Mouse (Mus musculus) liver, embryonic 13.5 days (tissue): ENCODE results near the gene Syt14. TPM values are rescaled to one million over a fixed set of nuclear protein-coding genes. Genes with fewer than 3 reads are reported as not detected.

Source experiments
- ATAC-seq: fragments of 200-750 bp; cut with Nextera tagmentation; 2 replicates; pipeline ENCODE4 v1.8.0; 2017; ENCODE audit warnings: low read depth, mild to moderate bottlenecking, moderate number of reproducible peaks, moderate library complexity
- DNase-seq: peaks from one replicate; pipeline ENCODE4 v3.0.0; 2022
- H3K27ac ChIP-seq: fragments of 300-500 bp; sonication (generic); 2 replicates; pipeline ENCODE4 v1.5.1; 2015; ENCODE audit warnings: moderate library complexity, mild to moderate bottlenecking, inconsistent platforms
- H3K27me3 ChIP-seq: fragments of 300-500 bp; sonication (generic); 2 replicates; pipeline ENCODE4 v1.6.1; 2015; ENCODE audit warnings: mild to moderate bottlenecking, inconsistent platforms
- H3K36me3 ChIP-seq: fragments of 300-500 bp; sonication (generic); 2 replicates; pipeline ENCODE4 v1.6.1; 2015; ENCODE audit warnings: mild to moderate bottlenecking, inconsistent platforms
- H3K4me1 ChIP-seq: fragments of 300-500 bp; sonication (generic); replicated peaks from 2 replicates; pipeline ENCODE4 v1.6.1; 2015; ENCODE audit warnings: inconsistent platforms
- H3K4me2 ChIP-seq: fragments of 300-500 bp; sonication (generic); 2 replicates; pipeline ENCODE4 v1.6.1; 2015; ENCODE audit warnings: inconsistent platforms, mild to moderate bottlenecking, moderate library complexity
- H3K4me3 ChIP-seq: fragments of 300-500 bp; sonication (generic); replicated peaks from 2 replicates; pipeline ENCODE4 v1.5.1; 2015; ENCODE audit warnings: mild to moderate bottlenecking, inconsistent platforms
- H3K9ac ChIP-seq: fragments of 300-500 bp; sonication (generic); 2 replicates; pipeline ENCODE4 v1.6.1; 2015; ENCODE audit warnings: mild to moderate bottlenecking, inconsistent platforms
- H3K9me3 ChIP-seq: fragments of 300-500 bp; sonication (generic); replicated peaks from 2 replicates; pipeline ENCODE4 v1.6.1; 2016; ENCODE audit warnings: inconsistent platforms
- WGBS: fragments of 180-500 bp; shearing (Covaris S2); methylation state at CpG from one replicate; pipeline ENCODE4 v1.1.7; 2015; ENCODE audit not compliant: insufficient replicate concordance; 5-methylcytosine and 5-hydroxymethylcytosine counted together
- polyA plus RNA-seq: library from polyadenylated mRNA; unstranded; fragments of >200 nt; fragmentation: Nextera tagmentation; extraction: Ambion mirVana; gene quantifications from 2 replicates; pipeline ENCODE4 v1.2.1, GENCODE M21; 2015

The Syt14 gene
- polyA plus RNA-seq, 1 experiment from 2014 or later, result 5.0 TPM

- H3K36me3 ChIP-seq, result no peaks in the 10 kb centered on the region
- no peaks in the 10 kb centered on the region for H3K9me3 ChIP-seq
- H3K4me3 ChIP-seq, result no peak overlapping the region
- no peak overlapping the region for H3K4me2 ChIP-seq
- H3K27ac ChIP-seq, result no peak overlapping the region
- H3K4me1 ChIP-seq, result no peaks in the 10 kb centered on the region; the same call in 1 of the 2 replicates
- DNase-seq (no peak), ATAC-seq (no peak)
- 6% methylated on average over 2 of the region's 2 CpGs for WGBS
- peaks cover 84% of the 10 kb centered on the region for H3K27me3 ChIP-seq
- no peak overlapping the region for H3K9ac ChIP-seq
These were observed 184.4 kb downstream of the Syt14 start for GRCm38 (mm10) chr1:192851126-192851525.

- Histone ChIP-seq H3K4me2 (no peak overlapping the region), H3K27me3 (peaks cover 74% of the 10 kb centered on the region), H3K9ac (no peak overlapping the region), H3K36me3 (no peaks in the 10 kb centered on the region), H3K9me3 (no peaks in the 10 kb centered on the region), H3K27ac (no peak overlapping the region), H3K4me1 (no peaks in the 10 kb centered on the region), H3K4me3 (no peak overlapping the region)
- 55% methylated on average over 5 of the region's 5 CpGs for WGBS
- DNase-seq (no peak), ATAC-seq (no peak)
These were observed 186.0 kb downstream of the Syt14 start for GRCm38 (mm10) chr1:192849616-192850015.

- DNase-seq (no peak), ATAC-seq (no peak)
- H3K9ac ChIP-seq, result no peak overlapping the region
- no peak overlapping the region for H3K27ac ChIP-seq
- no peak overlapping the region for H3K4me2 ChIP-seq
- no peaks in the 10 kb centered on the region for H3K4me1 ChIP-seq
- no peaks in the 10 kb centered on the region for H3K9me3 ChIP-seq
- 52% methylated on average over 3 of the region's 3 CpGs for WGBS
- H3K27me3 ChIP-seq, result peaks cover 50% of the 10 kb centered on the region
- no peaks in the 10 kb centered on the region for H3K36me3 ChIP-seq
- no peak overlapping the region for H3K4me3 ChIP-seq
These were observed 188.3 kb downstream of the Syt14 start for GRCm38 (mm10) chr1:192847254-192847653.

Other genes starting within 250 kb of the Syt14 start
- 0.93 and 1.2 TPM in 2 replicates for gene Sertad4, start 180.0 kb downstream of the Syt14 start, polyA plus RNA-seq
- 3.7 and 3.9 TPM in 2 replicates for gene Diexf, start 94.5 kb upstream of the Syt14 start, polyA plus RNA-seq
- 1.8 and 2.5 TPM in 2 replicates for gene Irf6, start 117.3 kb upstream of the Syt14 start, polyA plus RNA-seq
- gene A130010J15Rik, start 132.3 kb upstream of the Syt14 start, polyA plus RNA-seq, result 5.5 and 6.2 TPM in 2 replicates
- gene Traf3ip3, start 165.9 kb upstream of the Syt14 start, polyA plus RNA-seq, result 7.1 and 7.3 TPM in 2 replicates
- gene Lamb3, start 171.9 kb upstream of the Syt14 start, polyA plus RNA-seq, result 0.21 and 0.25 TPM in 2 replicates
- gene Hsd11b1, start 228.3 kb upstream of the Syt14 start, polyA plus RNA-seq, result 2.0 and 2.1 TPM in 2 replicates
- 40.3 and 43.2 TPM in 2 replicates for gene G0s2, start 237.4 kb upstream of the Syt14 start, polyA plus RNA-seq